Mouse (Mus musculus) megakaryocyte, embryonic 14.5 days (primary cell): ENCODE measurements around the gene Stk24.

Source experiments
- FLI1 ChIP-seq: IDR thresholded peaks from 2 replicates; pipeline ENCODE4 v1.6.1; 2012; ENCODE audit warnings: low read length, inconsistent platforms, mixed read lengths
- GATA1 ChIP-seq: IDR thresholded peaks from 3 replicates; pipeline ENCODE4 v1.6.1; 2012; ENCODE audit warnings: mixed read lengths, low read length, inconsistent platforms, borderline replicate concordance

- no peak for TF ChIP-seq FLI1
- no peak for TF ChIP-seq GATA1
These were observed 6.8 kb downstream of the Stk24 start for GRCm38 (mm10) chr14:121373020-121373419.
